ENCODE assay signal across 24 mouse cellular contexts in genomic region chr7:77249391-77249790, GRCm38 (mm10).
"Had no signal": no experiment of that assay in that cellular context is flagged by ENCODE, and none has a peak within 500 bp of the region (broad histone marks: within the 10 kb centered on the region; RNA-seq: fewer than 3 reads in every experiment).

No protein-coding gene starts in this region.

- H3K9ac ChIP-seq: heart, embryonic 13.5 days; heart, embryonic 15.5 days; hindbrain, embryonic 13.5 days; kidney, embryonic 15.5 days; limb, embryonic 12.5 days; liver, embryonic 13.5 days had no signal

- ATAC-seq: hindbrain, embryonic 16.5 days; intestine, embryonic 16.5 days had no signal

- H3K36me3 ChIP-seq: heart, embryonic 10.5 days; heart, embryonic 13.5 days; heart, embryonic 15.5 days; hindbrain, embryonic 13.5 days; kidney, embryonic 15.5 days; limb, embryonic 12.5 days; liver, embryonic 13.5 days had no signal

- H3K4me1 ChIP-seq: heart, embryonic 10.5 days; heart, embryonic 13.5 days; heart, embryonic 15.5 days; hindbrain, embryonic 13.5 days; kidney, embryonic 15.5 days; limb, embryonic 12.5 days; liver, embryonic 13.5 days had no signal

- H3K27me3 ChIP-seq: heart, embryonic 13.5 days; heart, embryonic 15.5 days; hindbrain, embryonic 13.5 days; kidney, embryonic 15.5 days; limb, embryonic 12.5 days; liver, embryonic 13.5 days had no signal

- H3K4me2 ChIP-seq: heart, embryonic 13.5 days; heart, embryonic 15.5 days; hindbrain, embryonic 13.5 days; kidney, embryonic 15.5 days; limb, embryonic 12.5 days; liver, embryonic 11.5 days; liver, embryonic 13.5 days had no signal

- H3K4me3 ChIP-seq: heart, embryonic 10.5 days; heart, embryonic 13.5 days; heart, embryonic 15.5 days; hindbrain, embryonic 13.5 days; kidney, embryonic 15.5 days; limb, embryonic 12.5 days; liver, embryonic 13.5 days had no signal

- H3K27ac ChIP-seq: heart, embryonic 10.5 days; heart, embryonic 13.5 days; heart, embryonic 15.5 days; hindbrain, embryonic 13.5 days; kidney, embryonic 15.5 days; kidney, postnatal 0 days; limb, embryonic 12.5 days; liver, embryonic 13.5 days had no signal

- H3K9me3 ChIP-seq: heart, embryonic 10.5 days; heart, embryonic 13.5 days; heart, embryonic 15.5 days; hindbrain, embryonic 13.5 days; kidney, embryonic 15.5 days; limb, embryonic 12.5 days; liver, embryonic 13.5 days had no signal

- DNase-seq: gastrocnemius, postnatal 14 days; heart, adult 18-20 months; heart, postnatal 14 days; heart, postnatal 36 days; kidney, adult 11 months; kidney, adult 2 months; kidney, adult 9 months; kidney, postnatal 14 days; kidney, postnatal 36 days; layer of hippocampus, adult 9-11 months; layer of hippocampus, postnatal 36 days; left cerebral cortex, postnatal 4 days; liver; liver, embryonic 13.5 days had no signal
